Mouse (Mus musculus) frontal cortex, adult 2 months (tissue): ENCODE measurements around the gene Ddx1. TPM values are rescaled to one million over a fixed set of nuclear protein-coding genes. Genes with fewer than 3 reads are reported as not detected.
"Not testable (repeated sequence)": the region's sequence is repeated elsewhere in the genome, so short reads cannot be mapped to it uniquely, and the experiment has no call there.

ENCODE experiments used
- DNase-seq, 2 experiments: peaks; one replicate each; pipeline ENCODE4 v3.0.0; 2022; ENCODE audit warnings: low spot score in 1 of 2; ENCODE audit errors: extremely low spot score in 1 of 2
- polyA plus RNA-seq: library from polyadenylated mRNA; depleted of rRNA; stranded (reverse); fragments of >200 nt; gene quantifications from 2 replicates; pipeline ENCODE4 v1.2.3, GENCODE M21; 2012

The Ddx1 gene
- polyA plus RNA-seq, 1 experiment: 82.9 TPM

GRCm38 (mm10) chr12:13207099-13207498 is 41.9 kb downstream of the Ddx1 start:
- no peak for DNase-seq

DNA sequence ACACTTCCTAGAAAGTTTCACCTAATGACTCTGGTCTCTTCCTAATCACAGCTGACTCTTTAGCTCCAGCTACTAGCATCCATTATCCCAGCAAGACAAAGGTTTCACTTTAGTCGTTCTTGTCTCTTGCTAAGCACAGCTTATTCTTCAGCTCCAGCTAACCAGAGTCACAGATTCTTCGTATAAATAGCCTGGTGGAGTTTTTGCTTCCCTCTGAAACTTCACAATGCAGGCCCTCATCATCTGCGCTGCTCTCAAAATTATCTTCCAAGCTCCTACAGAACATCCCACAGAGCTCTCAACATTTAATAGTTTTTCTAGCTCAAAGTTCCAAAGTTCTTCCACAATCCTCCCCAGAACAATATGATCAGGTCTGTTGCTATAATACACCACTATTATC is 43.3 kb downstream of the Ddx1 start:
- no peak for DNase-seq

GRCm38 (mm10) chr12:13202322-13202721 is 46.7 kb downstream of the Ddx1 start:
- no peak for DNase-seq

GRCm38 (mm10) chr12:13200576-13200975 is 48.4 kb downstream of the Ddx1 start:
- no peak for DNase-seq

- no peak for DNase-seq
These were observed 49.4 kb downstream of the Ddx1 start for GRCm38 (mm10) chr12:13199338-13200301.

GRCm38 (mm10) chr12:13198157-13198556 is 50.9 kb downstream of the Ddx1 start:
- DNase-seq: no peak

- no peak for DNase-seq
These were observed 52.9 kb downstream of the Ddx1 start for GRCm38 (mm10) chr12:13196146-13196545.

- DNase-seq: no peak
These were observed 53.5 kb downstream of the Ddx1 start for GRCm38 (mm10) chr12:13195506-13195905.

GRCm38 (mm10) chr12:13188059-13188700 is 60.8 kb downstream of the Ddx1 start:
- DNase-seq: no peak

DNA sequence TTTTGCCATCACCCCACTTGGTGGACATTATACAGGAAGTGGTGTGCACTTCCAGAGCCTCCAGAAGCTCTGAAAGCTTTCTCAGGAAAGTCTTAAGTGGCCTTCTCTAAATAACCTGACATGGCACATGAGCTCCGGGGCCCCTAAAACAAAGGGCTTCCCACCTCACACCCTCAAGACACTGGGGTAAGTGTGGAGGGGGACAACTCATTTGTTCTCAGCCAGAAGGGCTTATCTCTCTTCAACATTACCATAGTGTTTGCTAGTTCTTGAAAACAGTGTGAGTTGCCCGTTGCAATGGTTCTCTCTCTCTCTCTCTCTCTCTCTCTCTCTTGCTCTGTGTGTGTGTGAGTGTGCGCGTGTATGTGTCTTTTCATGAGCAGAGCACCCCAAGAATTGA is 62.8 kb downstream of the Ddx1 start:
- no peak for DNase-seq

GRCm38 (mm10) chr12:13184873-13185361 is 64.1 kb downstream of the Ddx1 start:
- DNase-seq: no peak

DNA sequence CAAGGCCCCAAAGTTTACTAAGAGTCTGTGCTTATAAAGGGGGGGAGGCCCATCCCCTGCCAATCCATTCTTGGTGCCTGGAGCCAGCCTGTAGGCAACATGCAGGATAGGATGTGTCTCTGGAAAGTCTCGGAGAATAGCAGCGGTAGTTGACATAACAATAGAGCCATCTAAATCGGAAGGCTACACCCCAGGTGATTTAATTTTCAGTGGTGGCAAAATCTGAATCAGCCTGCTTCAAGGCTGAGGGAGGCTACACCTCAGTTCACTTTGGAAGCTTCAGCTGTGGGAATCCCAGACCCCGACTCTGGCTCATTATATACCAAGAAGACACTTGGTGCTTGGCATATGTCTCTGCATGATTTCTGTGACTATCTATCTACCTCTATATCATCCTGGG is 64.9 kb downstream of the Ddx1 start:
- DNase-seq: not testable (repeated sequence)

GRCm38 (mm10) chr12:13182220-13182619 is 66.8 kb downstream of the Ddx1 start:
- no peak for DNase-seq

DNA sequence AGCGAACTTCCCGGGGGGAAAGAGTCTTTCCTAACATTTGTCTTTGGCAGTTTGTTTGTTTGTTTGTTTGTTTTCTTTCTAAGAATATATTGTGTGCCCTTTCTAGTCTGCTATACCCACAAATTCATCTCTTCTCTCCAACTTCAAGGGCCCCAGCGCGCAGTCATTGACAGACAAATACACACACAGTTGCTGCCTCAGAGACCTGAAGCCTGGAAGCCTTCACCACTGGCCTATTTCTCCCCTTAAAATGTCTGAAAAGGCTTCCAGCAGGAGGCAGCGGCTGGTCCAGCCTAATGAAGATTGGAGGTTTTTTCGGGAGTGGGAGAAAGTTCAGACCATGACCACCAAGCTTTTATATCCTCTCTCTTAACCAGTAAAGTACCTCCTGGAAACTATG is 67.3 kb downstream of the Ddx1 start:
- no peak for DNase-seq

GRCm38 (mm10) chr12:13180715-13181335 is 68.2 kb downstream of the Ddx1 start:
- DNase-seq: peak in 1 of 2 experiments; percentile 18

DNA sequence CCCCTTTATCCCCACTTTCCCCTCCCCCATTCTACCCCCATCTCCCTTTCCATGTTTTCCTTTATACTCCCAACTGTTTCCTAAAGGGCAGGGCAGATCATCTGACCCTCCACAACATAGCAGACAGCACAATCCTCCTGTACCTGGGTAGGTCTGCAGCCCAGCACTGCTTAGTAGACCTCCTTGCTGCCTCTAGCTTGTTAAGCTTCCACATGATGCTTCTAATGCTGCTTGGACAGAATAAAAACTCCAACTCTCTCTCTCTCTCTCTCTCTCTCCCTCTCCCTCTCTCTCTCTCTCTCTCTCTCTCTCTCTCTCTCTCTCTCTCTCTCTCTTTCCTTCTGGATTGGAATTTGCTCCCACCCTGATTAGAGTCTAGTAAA is 68.7 kb downstream of the Ddx1 start:
- no peak for DNase-seq

DNA sequence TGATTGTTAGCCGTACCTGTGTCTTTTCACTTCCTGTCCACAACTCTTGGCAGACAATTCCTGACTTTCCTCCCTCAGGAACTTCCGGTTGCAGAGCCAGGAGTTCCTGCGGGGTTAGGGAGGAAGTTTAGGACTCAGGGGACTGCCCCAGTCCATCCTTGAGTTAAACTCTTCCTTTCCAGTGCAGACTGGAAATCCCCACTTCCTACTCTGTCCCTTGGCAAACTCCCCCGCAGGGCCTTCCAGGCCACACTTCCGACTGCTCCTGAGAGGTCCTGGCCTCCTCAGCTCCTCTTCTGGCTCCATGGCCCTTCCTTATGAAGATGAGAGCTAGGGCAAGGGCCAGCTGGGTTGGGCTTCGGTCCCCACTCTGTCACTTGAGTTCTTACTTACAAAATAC is 71.4 kb downstream of the Ddx1 start:
- DNase-seq: no peak

DNA sequence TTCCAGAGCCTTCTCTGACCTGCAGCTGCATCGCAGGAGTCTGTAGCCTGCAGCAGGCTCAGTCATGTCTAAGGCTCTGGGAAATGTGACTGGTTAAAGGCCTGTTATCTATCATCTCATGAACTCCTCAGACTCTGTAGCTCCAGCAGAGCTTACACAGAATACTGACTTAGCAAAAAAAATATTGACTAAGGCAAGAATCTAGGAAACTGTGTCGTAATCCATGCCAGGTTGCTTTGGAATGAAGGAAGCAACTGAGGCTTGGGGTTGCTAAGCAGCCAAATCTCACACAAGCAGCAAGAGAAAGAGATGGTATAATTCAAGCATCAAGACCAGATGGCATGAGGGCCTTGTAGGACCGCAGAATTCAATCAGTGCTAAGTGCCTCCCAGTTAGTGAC is 72.1 kb downstream of the Ddx1 start:
- DNase-seq: peak in 1 of 2 experiments; percentile 36

DNA sequence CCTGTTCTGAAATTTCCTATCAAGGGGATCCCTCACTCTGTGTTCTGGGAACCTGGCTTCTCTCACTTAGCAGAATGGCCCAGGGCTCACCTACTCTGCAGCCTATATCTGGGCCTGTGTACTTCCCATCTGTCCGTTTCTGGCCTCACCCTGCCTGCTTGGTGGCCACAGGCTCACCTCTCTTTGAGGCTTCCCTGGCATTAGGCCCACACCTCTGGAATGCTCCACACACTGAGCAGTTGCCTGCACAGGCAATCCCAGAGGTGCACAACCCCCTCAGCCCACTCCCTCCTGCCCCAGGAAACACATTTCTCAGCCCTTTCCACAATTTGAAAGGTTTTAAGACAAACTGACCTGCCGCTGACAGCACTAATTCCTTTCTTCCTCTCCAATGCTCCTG is 72.9 kb downstream of the Ddx1 start:
- no peak for DNase-seq

GRCm38 (mm10) chr12:13174022-13174421 is 75.0 kb downstream of the Ddx1 start:
- no peak for DNase-seq

DNA sequence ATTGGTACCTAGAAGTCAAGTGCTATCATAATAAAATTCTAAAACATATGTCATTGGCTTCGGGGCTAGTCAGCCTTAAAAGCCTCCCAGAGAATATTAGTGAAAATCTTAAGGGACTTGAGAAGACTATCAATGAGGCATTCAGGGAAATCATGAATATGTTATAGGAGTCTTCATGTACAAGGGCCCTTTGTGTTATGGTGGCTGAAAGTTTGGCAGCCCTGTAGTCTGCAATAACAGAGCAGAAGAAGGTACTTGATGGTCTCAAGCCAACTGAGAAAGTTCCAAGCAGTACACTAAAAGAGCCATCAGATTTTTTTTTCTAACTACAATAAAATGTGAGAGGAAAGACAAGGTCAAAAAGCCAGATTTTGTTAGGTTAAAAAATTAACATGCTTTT is 80.9 kb downstream of the Ddx1 start:
- no peak for DNase-seq
